Mouse (Mus musculus): ENCODE data around the gene Dkkl1.
"Not testable (repeated sequence)": the region's sequence is repeated elsewhere in the genome, so short reads cannot be mapped to it uniquely, and the experiment has no call there.

Gene Dkkl1

GRCm38 (mm10) chr7:45211851-45212251 is at the start of gene Dkkl1:
Gene Dkkl1, minus strand, starts transcription at chr7:45212147.
- no peak for DNase-seq (ENCODE audit: extremely low read depth, insufficient read length, low spot score)

GRCm38 (mm10) chr7:45259281-45259680 is 47.3 kb upstream of the Dkkl1 start:
- DNase-seq (ENCODE audit: extremely low read depth, insufficient read length, low spot score) = no peak

GRCm38 (mm10) chr7:45257063-45257840 is 45.3 kb upstream of the Dkkl1 start:
- no peak for DNase-seq (ENCODE audit: extremely low read depth, insufficient read length, low spot score)

DNA sequence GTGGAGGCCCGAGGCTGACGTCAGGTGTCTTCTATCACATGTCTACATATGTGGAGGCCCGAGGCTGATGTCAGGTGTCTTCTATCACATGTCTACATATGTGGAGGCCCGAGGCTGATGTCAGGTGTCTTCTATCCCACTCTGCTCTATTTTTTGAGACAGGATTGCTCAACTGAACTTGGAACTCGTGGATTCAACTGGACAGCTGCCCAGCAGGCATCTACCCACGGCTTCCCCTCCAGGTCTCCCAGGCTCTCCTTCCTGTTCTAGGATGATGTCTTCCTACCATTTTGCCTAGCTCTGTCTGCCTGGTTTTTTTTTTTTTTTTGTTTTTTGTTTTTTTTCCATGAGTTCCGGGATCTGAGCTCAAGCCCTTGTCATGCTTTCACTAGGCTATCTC is 43.9 kb upstream of the Dkkl1 start:
- not testable (repeated sequence) for DNase-seq (ENCODE audit: extremely low read depth, insufficient read length, low spot score)

DNA sequence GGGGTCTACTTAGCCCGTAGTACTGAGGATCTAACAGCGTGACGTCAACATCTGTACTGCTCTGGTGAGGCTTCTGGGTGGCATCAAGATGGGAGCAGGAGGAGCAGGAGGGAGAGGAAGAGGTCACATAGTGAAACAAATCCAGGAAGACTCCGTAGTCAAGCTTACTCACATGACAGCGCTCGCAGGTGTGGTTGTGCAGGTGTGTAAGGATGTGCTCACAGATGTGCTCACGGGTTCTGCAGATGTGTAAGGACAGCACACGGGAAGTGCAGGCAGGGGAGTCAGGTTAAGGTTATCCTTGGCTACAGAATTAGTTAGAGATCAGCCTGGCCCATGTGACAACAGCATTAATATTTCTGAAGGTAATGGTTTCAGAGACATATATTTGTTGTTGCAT is 41.9 kb upstream of the Dkkl1 start:
- DNase-seq (ENCODE audit: extremely low read depth, insufficient read length, low spot score) = no peak

DNA sequence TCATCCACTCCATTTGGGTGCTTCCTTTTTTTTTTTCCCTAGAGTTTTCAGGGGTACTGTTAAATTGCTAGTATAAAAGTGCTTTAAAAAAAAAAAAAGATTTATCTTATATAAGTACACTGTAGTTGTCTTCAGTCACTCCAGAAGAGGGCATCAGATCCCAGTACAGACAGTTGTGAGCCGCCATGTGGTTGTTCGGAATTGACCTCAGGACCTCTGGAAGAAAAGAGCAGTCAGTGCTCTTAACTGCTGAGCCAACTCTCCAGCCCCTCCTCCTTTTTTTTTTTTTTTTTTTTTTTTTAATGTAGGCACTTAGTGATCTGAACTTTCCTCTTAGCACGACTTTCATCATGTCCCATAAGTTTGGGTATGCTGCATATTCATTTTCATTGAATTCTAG is 35.7 kb upstream of the Dkkl1 start:
- no peak for DNase-seq (ENCODE audit: extremely low read depth, insufficient read length, low spot score)

GRCm38 (mm10) chr7:45241389-45241749 is 29.4 kb upstream of the Dkkl1 start:
- DNase-seq (ENCODE audit: extremely low read depth, insufficient read length, low spot score) = no peak

- no peak for DNase-seq (ENCODE audit: extremely low read depth, insufficient read length, low spot score)
These were observed 28.9 kb upstream of the Dkkl1 start, which contains the start of gene Slc6a16 for GRCm38 (mm10) chr7:45240633-45241388. Gene Slc6a16, plus strand, starts transcription at chr7:45241085.

- DNase-seq (ENCODE audit: extremely low read depth, insufficient read length, low spot score) = no peak
These were observed 28.2 kb upstream of the Dkkl1 start for GRCm38 (mm10) chr7:45240109-45240508.

DNA sequence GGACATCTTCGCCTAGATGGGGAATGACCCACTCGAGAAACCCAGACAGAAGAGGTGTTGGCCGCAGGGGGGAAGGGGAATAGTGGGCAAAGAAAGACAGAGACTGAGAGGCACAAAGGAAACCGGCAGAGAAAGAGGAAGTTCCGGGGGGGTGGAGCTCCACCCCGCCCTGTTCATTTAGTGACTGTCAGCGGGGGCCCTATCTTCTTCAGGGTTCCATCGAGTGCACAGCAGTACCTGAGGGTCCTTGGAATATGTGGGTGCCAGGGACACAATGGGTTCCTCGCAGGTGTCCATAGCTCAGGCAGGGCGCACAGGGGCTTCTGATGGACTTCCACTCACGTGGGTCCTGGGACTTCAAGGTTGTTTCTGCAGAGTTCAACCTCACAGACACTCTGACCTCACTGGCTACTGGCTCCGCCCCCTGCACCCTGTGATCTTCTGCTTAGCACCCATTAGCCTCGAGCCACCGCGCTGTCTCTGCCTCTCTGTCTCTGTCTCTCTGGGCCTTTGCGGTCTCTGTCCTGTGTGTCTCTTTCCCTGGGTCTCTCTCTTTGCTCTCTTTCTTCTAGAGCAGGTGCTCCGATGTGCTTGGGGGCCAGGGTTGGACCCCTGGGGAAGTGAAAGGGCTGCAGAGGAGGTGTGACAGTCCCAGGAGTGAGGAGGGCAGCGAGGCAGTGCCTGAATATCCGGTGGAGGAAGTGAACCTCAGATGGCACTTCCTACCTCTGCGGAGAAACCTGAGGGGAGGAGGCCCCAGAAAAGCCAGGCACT is 27.0 kb upstream of the Dkkl1 start, which contains the start of gene Cd37:
Cd37 (minus strand) TSS at position 393 of the 774 bp plus-strand sequence.
- DNase-seq (ENCODE audit: extremely low read depth, insufficient read length, low spot score) = no peak

DNA sequence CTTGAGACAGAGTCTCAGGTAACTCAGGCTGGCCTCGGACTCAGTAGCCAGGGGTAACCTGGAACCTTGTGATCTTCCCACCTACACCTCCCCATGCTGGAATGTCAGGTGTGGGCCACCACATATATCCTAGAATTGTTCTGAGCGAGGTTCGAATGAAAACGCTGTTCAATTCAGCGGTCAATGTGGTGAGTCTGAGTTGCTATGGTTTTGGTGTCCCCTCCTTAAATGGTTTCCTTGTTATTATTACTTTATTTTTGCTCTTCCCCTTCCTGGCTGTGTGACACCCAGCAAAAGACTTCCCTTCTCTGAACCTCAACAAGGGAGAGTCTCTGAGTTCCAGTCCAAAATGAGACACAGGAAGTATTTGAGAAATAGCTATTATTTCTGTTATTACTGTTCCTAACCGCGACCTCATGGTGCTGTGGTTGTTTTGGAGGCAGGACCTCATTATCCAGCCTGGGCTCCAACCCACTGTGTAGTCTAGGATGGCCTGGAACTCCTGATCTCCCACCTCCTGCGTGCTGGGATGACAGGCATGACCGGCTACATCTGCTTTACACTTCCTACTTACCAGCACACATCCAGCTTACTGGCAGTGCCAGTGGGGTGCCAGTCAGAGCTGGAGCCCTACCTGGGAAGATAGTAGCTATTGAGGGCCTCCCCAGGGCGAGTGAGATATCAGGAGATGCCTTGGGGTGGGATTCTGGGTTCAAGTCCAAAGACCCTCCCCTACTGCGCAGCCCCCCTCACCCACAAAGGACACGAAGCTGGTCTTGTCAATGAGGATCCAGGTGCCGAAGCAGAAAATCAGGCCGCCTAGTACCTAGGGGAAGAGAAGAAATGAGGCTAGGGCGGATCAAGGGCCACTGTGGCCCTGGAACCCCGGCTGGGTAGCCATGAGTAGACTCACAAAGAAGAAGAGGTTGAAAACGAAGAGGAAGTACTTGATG is 26.1 kb upstream of the Dkkl1 start:
- no peak for DNase-seq (ENCODE audit: extremely low read depth, insufficient read length, low spot score)

- no peak for DNase-seq (ENCODE audit: extremely low read depth, insufficient read length, low spot score)
These were observed 23.8 kb upstream of the Dkkl1 start for GRCm38 (mm10) chr7:45235656-45236180.

GRCm38 (mm10) chr7:45234922-45235571 is 23.1 kb upstream of the Dkkl1 start:
- DNase-seq (ENCODE audit: extremely low read depth, insufficient read length, low spot score) = no peak

- DNase-seq (ENCODE audit: extremely low read depth, insufficient read length, low spot score) = no peak
These were observed 22.4 kb upstream of the Dkkl1 start for GRCm38 (mm10) chr7:45234333-45234841.

GRCm38 (mm10) chr7:45233580-45234332 is 21.8 kb upstream of the Dkkl1 start:
- no peak for DNase-seq (ENCODE audit: extremely low read depth, insufficient read length, low spot score)

GRCm38 (mm10) chr7:45232716-45233465 is 20.9 kb upstream of the Dkkl1 start:
- DNase-seq (ENCODE audit: extremely low read depth, insufficient read length, low spot score) = no peak

DNA sequence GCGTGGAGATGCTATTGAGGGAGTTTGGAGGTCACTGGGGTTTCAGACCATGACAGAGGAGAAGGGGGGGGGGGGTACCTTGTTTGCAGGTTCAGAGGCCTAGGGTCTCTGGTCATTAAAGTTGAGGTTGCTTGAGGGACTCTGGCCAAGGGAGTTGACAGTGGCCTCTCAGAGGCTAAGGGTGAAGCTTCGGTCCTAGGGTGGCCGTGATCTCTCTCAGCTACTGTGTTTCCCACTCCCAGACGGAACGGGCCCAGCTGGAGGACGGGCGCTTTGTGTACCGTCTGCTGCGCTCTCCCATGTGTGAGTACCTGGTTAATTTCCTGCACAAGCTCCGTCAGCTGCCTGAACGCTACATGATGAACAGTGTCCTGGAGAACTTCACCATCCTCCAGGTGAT is 20.0 kb upstream of the Dkkl1 start:
- no peak for DNase-seq (ENCODE audit: extremely low read depth, insufficient read length, low spot score)

- no peak for DNase-seq (ENCODE audit: extremely low read depth, insufficient read length, low spot score)
These were observed 19.2 kb upstream of the Dkkl1 start for GRCm38 (mm10) chr7:45231192-45231591.
